Mouse (Mus musculus) heart, embryonic 10.5 days (tissue): ENCODE measurements around the gene Gpt2. TPM values are rescaled to one million over a fixed set of nuclear protein-coding genes. Genes with fewer than 3 reads are reported as not detected.

Experiments
- DNase-seq: peaks from one replicate; pipeline ENCODE4 v3.0.0-alpha.2; 2017; ENCODE audit warnings: low spot score
- H3K27ac ChIP-seq: fragments of 300-500 bp; sonication (generic); 2 replicates; pipeline ENCODE4 v1.5.1; 2016; ENCODE audit warnings: mild to moderate bottlenecking
- H3K27me3 ChIP-seq: fragments of 300-500 bp; sonication (generic); 2 replicates; pipeline ENCODE4 v1.6.1; 2016; ENCODE audit warnings: mild to moderate bottlenecking; ENCODE audit not compliant: poor library complexity, insufficient read depth, severe bottlenecking
- H3K36me3 ChIP-seq: fragments of 300-500 bp; sonication (generic); 2 replicates; pipeline ENCODE4 v1.6.1; 2016; ENCODE audit warnings: mild to moderate bottlenecking, moderate library complexity
- H3K4me1 ChIP-seq: fragments of 300-500 bp; sonication (generic); 2 replicates; pipeline ENCODE4 v1.6.1; 2016; ENCODE audit warnings: mild to moderate bottlenecking
- H3K4me3 ChIP-seq: fragments of 300-500 bp; sonication (generic); 2 replicates; pipeline ENCODE4 v1.5.1; 2016; ENCODE audit warnings: mild to moderate bottlenecking, moderate library complexity
- H3K9me3 ChIP-seq: fragments of 300-500 bp; sonication (generic); 2 replicates; pipeline ENCODE4 v1.6.1; 2016; ENCODE audit warnings: mild to moderate bottlenecking, moderate library complexity
- WGBS: fragments of 180-500 bp; shearing (Covaris S2); methylation state at CpG from one replicate; pipeline ENCODE4 v1.1.7; 2016; 5-methylcytosine and 5-hydroxymethylcytosine counted together
- polyA plus RNA-seq: library from polyadenylated mRNA; unstranded; fragments of >200 nt; fragmentation: Nextera tagmentation; extraction: Ambion mirVana; gene quantifications from 2 replicates; pipeline ENCODE4 v1.2.1, GENCODE M21; 2016

The Gpt2 gene
- polyA plus RNA-seq, result 13.9 and 25.2 TPM in 2 replicates

GRCm38 (mm10) chr8:85492125-85492875 lies at the start of gene Gpt2:
Gene Gpt2, plus strand, starts transcription at chr8:85492576.
- peaks cover 14% of the 10 kb centered on the region for H3K4me1 ChIP-seq
- H3K27ac ChIP-seq, result peak within 1 kb of the TSS; percentile 85
- no peaks in the 10 kb centered on the region for H3K9me3 ChIP-seq

GRCm38 (mm10) chr8:85444092-85444491 lies 48.3 kb upstream of the Gpt2 start:
- no peaks in the 10 kb centered on the region for H3K27me3 ChIP-seq
- H3K4me1 ChIP-seq, result no peaks in the 10 kb centered on the region
- H3K27ac ChIP-seq, result no peak overlapping the region
- no peaks in the 10 kb centered on the region for H3K9me3 ChIP-seq
- no peaks in the 10 kb centered on the region for H3K36me3 ChIP-seq
- H3K4me3 ChIP-seq, result no peak overlapping the region
- DNase-seq, result no peak

More at GRCm38 (mm10) chr8:85492125-85492875, at the start of gene Gpt2:
- DNase-seq, result peak; percentile 97
- Histone ChIP-seq H3K4me3 (peak within 1 kb of the TSS; percentile 79), H3K36me3 (no peaks in the 10 kb centered on the region), H3K27me3 (peaks cover 9% of the 10 kb centered on the region; the same call in 1 of the 2 replicates)
- under 1% methylated on average over 41 of the region's 41 CpGs for WGBS

GRCm38 (mm10) chr8:85445936-85446685 lies 46.3 kb upstream of the Gpt2 start:
- Histone ChIP-seq H3K9me3 (no peaks in the 10 kb centered on the region), H3K4me3 (no peak overlapping the region), H3K36me3 (no peaks in the 10 kb centered on the region), H3K4me1 (no peaks in the 10 kb centered on the region), H3K27ac (no peak overlapping the region), H3K27me3 (no peaks in the 10 kb centered on the region)
- DNase-seq, result no peak
- whole genome bisulfite sequencing, result 76% methylated on average over 15 of the region's 15 CpGs

GRCm38 (mm10) chr8:85450335-85450734 lies 42.0 kb upstream of the Gpt2 start:
- H3K27ac ChIP-seq, result no peak overlapping the region
- H3K36me3 ChIP-seq, result no peaks in the 10 kb centered on the region
- WGBS, result 73% methylated on average over 3 of the region's 3 CpGs
- no peaks in the 10 kb centered on the region for H3K27me3 ChIP-seq
- no peak for DNase-seq
- no peaks in the 10 kb centered on the region for H3K9me3 ChIP-seq
- H3K4me1 ChIP-seq, result peaks cover 10% of the 10 kb centered on the region; the same call in 1 of the 2 replicates
- no peak overlapping the region for H3K4me3 ChIP-seq

- H3K9me3 ChIP-seq, result no peaks in the 10 kb centered on the region
- H3K4me1 ChIP-seq, result peaks cover 10% of the 10 kb centered on the region; the same call in 1 of the 2 replicates
- no peak overlapping the region; the same call in 1 of the 2 replicates for H3K27ac ChIP-seq
- peak overlapping the region; percentile 39; the same call in 1 of the 2 replicates for H3K4me3 ChIP-seq
- 16% methylated on average over 14 of the region's 14 CpGs for WGBS
- DNase-seq, result no peak
- no peaks in the 10 kb centered on the region for H3K36me3 ChIP-seq
- no peaks in the 10 kb centered on the region for H3K27me3 ChIP-seq
Observed at GRCm38 (mm10) chr8:85452328-85452727, 40.0 kb upstream of the Gpt2 start.

- H3K4me1 ChIP-seq, result peaks cover 10% of the 10 kb centered on the region; the same call in 1 of the 2 replicates
- no peaks in the 10 kb centered on the region for H3K36me3 ChIP-seq
- no peak overlapping the region for H3K27ac ChIP-seq
- WGBS, result 87% methylated on average over 2 of the region's 2 CpGs
- DNase-seq, result no peak
- no peaks in the 10 kb centered on the region for H3K9me3 ChIP-seq
- H3K27me3 ChIP-seq, result no peaks in the 10 kb centered on the region
- no peak overlapping the region for H3K4me3 ChIP-seq
Observed at GRCm38 (mm10) chr8:85453256-85453655, 39.1 kb upstream of the Gpt2 start.

- Histone ChIP-seq H3K4me1 (peaks cover 10% of the 10 kb centered on the region; the same call in 1 of the 2 replicates), H3K4me3 (no peak overlapping the region), H3K27me3 (no peaks in the 10 kb centered on the region), H3K9me3 (no peaks in the 10 kb centered on the region), H3K27ac (no peak overlapping the region), H3K36me3 (no peaks in the 10 kb centered on the region)
- no peak for DNase-seq
- 66% methylated on average over 8 of the region's 8 CpGs for WGBS
Observed at GRCm38 (mm10) chr8:85454750-85455149, 37.6 kb upstream of the Gpt2 start.

GRCm38 (mm10) chr8:85456536-85456935 lies 35.8 kb upstream of the Gpt2 start:
- 11% methylated on average over 14 of the region's 14 CpGs for WGBS
- Histone ChIP-seq H3K4me3 (no peak overlapping the region), H3K4me1 (peaks cover 14% of the 10 kb centered on the region; the same call in 1 of the 2 replicates), H3K27ac (no peak overlapping the region), H3K27me3 (no peaks in the 10 kb centered on the region), H3K36me3 (no peaks in the 10 kb centered on the region), H3K9me3 (no peaks in the 10 kb centered on the region)
- peak; percentile 82 for DNase-seq

- Histone ChIP-seq H3K4me1 (0 out of 2 replicates have a peak, but pooled peaks cover 11% of the 10 kb centered on the region), H3K27ac (no peak overlapping the region), H3K4me3 (no peak overlapping the region), H3K27me3 (no peaks in the 10 kb centered on the region), H3K36me3 (no peaks in the 10 kb centered on the region), H3K9me3 (no peaks in the 10 kb centered on the region)
- 72% methylated on average over 3 of the region's 3 CpGs for WGBS
- DNase-seq, result no peak
Observed at GRCm38 (mm10) chr8:85459582-85459981, 32.8 kb upstream of the Gpt2 start.

GRCm38 (mm10) chr8:85460804-85461203 lies 31.6 kb upstream of the Gpt2 start:
- DNase-seq, result no peak
- Histone ChIP-seq H3K4me3 (no peak overlapping the region), H3K27ac (no peak overlapping the region), H3K9me3 (no peaks in the 10 kb centered on the region), H3K4me1 (0 out of 2 replicates have a peak, but pooled peaks cover 8% of the 10 kb centered on the region), H3K27me3 (no peaks in the 10 kb centered on the region), H3K36me3 (no peaks in the 10 kb centered on the region)
- whole genome bisulfite sequencing, result 32% methylated on average over 5 of the region's 5 CpGs

GRCm38 (mm10) chr8:85461377-85461776 lies 31.0 kb upstream of the Gpt2 start:
- no peak overlapping the region for H3K27ac ChIP-seq
- no peaks in the 10 kb centered on the region for H3K9me3 ChIP-seq
- no peak for DNase-seq
- H3K4me3 ChIP-seq, result no peak overlapping the region
- H3K4me1 ChIP-seq, result 0 out of 2 replicates have a peak, but pooled peaks cover 8% of the 10 kb centered on the region
- 68% methylated on average over 3 of the region's 3 CpGs for whole genome bisulfite sequencing
- no peaks in the 10 kb centered on the region for H3K36me3 ChIP-seq
- H3K27me3 ChIP-seq, result no peaks in the 10 kb centered on the region

GRCm38 (mm10) chr8:85462441-85462840 lies 29.9 kb upstream of the Gpt2 start:
- Histone ChIP-seq H3K27me3 (no peaks in the 10 kb centered on the region), H3K4me1 (0 out of 2 replicates have a peak, but pooled peaks cover 8% of the 10 kb centered on the region), H3K36me3 (no peaks in the 10 kb centered on the region), H3K4me3 (no peak overlapping the region), H3K27ac (no peak overlapping the region), H3K9me3 (no peaks in the 10 kb centered on the region)
- 77% methylated on average over 1 of the region's 1 CpGs for WGBS
- no peak for DNase-seq

- DNase-seq, result no peak
- Histone ChIP-seq H3K4me1 (0 out of 2 replicates have a peak, but pooled peaks cover 11% of the 10 kb centered on the region), H3K36me3 (no peaks in the 10 kb centered on the region), H3K27me3 (no peaks in the 10 kb centered on the region), H3K27ac (no peak overlapping the region), H3K9me3 (no peaks in the 10 kb centered on the region), H3K4me3 (no peak overlapping the region)
Observed at GRCm38 (mm10) chr8:85464316-85464715, 28.1 kb upstream of the Gpt2 start.
